Comparison of ENCODE assay signal across 10 mouse cellular contexts in genomic region chr17:31409741-31410350, GRCm38 (mm10). TPM values are rescaled to one million over a fixed set of nuclear protein-coding genes. Genes with fewer than 3 reads are reported as not detected.
DNase-seq lines count a peak whose midpoint lies in the region; ATAC-seq and TF ChIP-seq lines count a peak whose summit lies in the region.
"Had no signal": no experiment of that assay in that cellular context is flagged by ENCODE, and none has a peak within 500 bp of the region (broad histone marks: within the 10 kb centered on the region; RNA-seq: fewer than 3 reads in every experiment).

No protein-coding gene starts in this region.

- H3K27me3 ChIP-seq in hindbrain, embryonic 11.5 days (ENCODE audit: control insufficient read depth, insufficient read depth, low read length): no peaks in the 10 kb centered on the region
- peaks cover 5% of the 10 kb centered on the region; the same call in 1 of the 2 replicates for H3K27me3 ChIP-seq in midbrain, embryonic 12.5 days
- H3K27me3 ChIP-seq: liver, embryonic 12.5 days had no signal

- no peak for ATAC-seq in hindbrain, embryonic 11.5 days (ENCODE audit: low FRiP score)
- no peak for ATAC-seq in midbrain, embryonic 12.5 days (ENCODE audit: low FRiP score, low read depth)
- ATAC-seq: liver, embryonic 12.5 days had no signal

- no peak for DNase-seq in ES-E14 (ENCODE audit: low read depth, low spot score)
- DNase-seq in embryo, embryonic 11 days: peak; percentile 42
- DNase-seq in hindbrain, embryonic 11.5 days (ENCODE audit: low spot score): peak; percentile 21
- no peak for DNase-seq in ovary, adult 18-20 months (ENCODE audit: low spot score)
- no peak for DNase-seq in thymus, adult 18-20 months
- no peak for DNase-seq in kidney, postnatal 36 days
- no peak for DNase-seq in heart, postnatal 25 days (ENCODE audit: low spot score)
- DNase-seq: cerebellum, adult 11-12 months had no signal

- in situ Hi-C loops in ES-E14 (cut with MboI; ENCODE audit: low sequenced_read_pairs in 2 of 2, unreplicated experiment in 2 of 2): no loop called here

- intact Hi-C loops in heart, postnatal 25 days (cut with DNase I): no loop called here

- WGBS in hindbrain, embryonic 11.5 days: 21% methylated on average over 10 of the region's 10 CpGs
- whole genome bisulfite sequencing in midbrain, embryonic 12.5 days: 9% methylated on average over 10 of the region's 10 CpGs

- no peak overlapping the region for H3K4me2 ChIP-seq in hindbrain, embryonic 11.5 days (replicated peaks; ENCODE audit: low read depth, low read length)
- 0 out of 2 replicates have a peak overlapping the region, but pooled peaks have one; percentile 4 for H3K4me2 ChIP-seq in midbrain, embryonic 12.5 days (replicated peaks)
- H3K4me2 ChIP-seq: liver, embryonic 12.5 days had no signal

- H3K9ac ChIP-seq in ES-E14 (ENCODE audit: insufficient read depth, low read depth, low read length, poor library complexity, severe bottlenecking): no peak overlapping the region
- H3K9ac ChIP-seq in hindbrain, embryonic 11.5 days (ENCODE audit: low read depth, low read length): no peak overlapping the region
- H3K9ac ChIP-seq in midbrain, embryonic 12.5 days (replicated peaks): no peak overlapping the region; the same call in 1 of the 2 replicates
- H3K9ac ChIP-seq: liver, embryonic 12.5 days had no signal

- H3K4me3 ChIP-seq in ES-E14 (ENCODE audit: insufficient read depth in 1 of 2, low read depth in 1 of 2, low read length in 2 of 2, poor library complexity in 1 of 2, severe bottlenecking in 1 of 2): no peak overlapping the region
- H3K4me3 ChIP-seq in hindbrain, embryonic 11.5 days (ENCODE audit: low read depth, low read length): no peak overlapping the region
- H3K4me3 ChIP-seq in midbrain, embryonic 12.5 days: no peak overlapping the region
- H3K4me3 ChIP-seq: liver, embryonic 12.5 days had no signal

- H3K9me3 ChIP-seq in ES-E14 (ENCODE audit: control insufficient read depth, insufficient read depth, low read depth, low read length): no peaks in the 10 kb centered on the region
- H3K9me3 ChIP-seq in hindbrain, embryonic 11.5 days (ENCODE audit: control insufficient read depth, low read length): no peaks in the 10 kb centered on the region
- no peaks in the 10 kb centered on the region for H3K9me3 ChIP-seq in midbrain, embryonic 12.5 days
- H3K9me3 ChIP-seq: liver, embryonic 12.5 days had no signal

- H3K36me3 ChIP-seq in ES-E14 (ENCODE audit: control insufficient read depth, insufficient read depth, low read length, poor library complexity, severe bottlenecking): no peaks in the 10 kb centered on the region
- no peaks in the 10 kb centered on the region for H3K36me3 ChIP-seq in hindbrain, embryonic 11.5 days (ENCODE audit: control insufficient read depth, insufficient read depth, low read length)
- H3K36me3 ChIP-seq in midbrain, embryonic 12.5 days: peaks cover 9% of the 10 kb centered on the region
- H3K36me3 ChIP-seq: liver, embryonic 12.5 days had no signal

- H3K27ac ChIP-seq in ES-E14 (ENCODE audit: insufficient read depth, low read depth, low read length, poor library complexity, severe bottlenecking): peak overlapping the region; percentile 59; the same call in 1 of the 2 replicates
- no peak overlapping the region for H3K27ac ChIP-seq in hindbrain, embryonic 11.5 days (ENCODE audit: low read depth, low read length)
- H3K27ac ChIP-seq in midbrain, embryonic 12.5 days (replicated peaks): peak overlapping the region; percentile 50
- H3K27ac ChIP-seq: liver, embryonic 12.5 days had no signal

- peaks cover 3 to 13% of the 10 kb centered on the region in 2 experiments; a peak in 2 of 4 replicates for H3K4me1 ChIP-seq in ES-E14 (ENCODE audit: control insufficient read depth in 2 of 2, insufficient read depth in 2 of 2, low read length in 2 of 2, poor library complexity in 1 of 2)
- no peaks in the 10 kb centered on the region; the same call in 1 of the 2 replicates for H3K4me1 ChIP-seq in hindbrain, embryonic 11.5 days (replicated peaks; ENCODE audit: control insufficient read depth, insufficient read depth, low read length)
- peaks cover 30% of the 10 kb centered on the region for H3K4me1 ChIP-seq in midbrain, embryonic 12.5 days
- H3K4me1 ChIP-seq: liver, embryonic 12.5 days had no signal

TF ChIP-seq in ES-E14, 5 proteins besides CTCF, POLR2A, EP300 and RAD21:
- TF ChIP-seq CHD2 (IDR thresholded peaks at IDR 0.05; ENCODE audit: low read depth, low read length): no peak
- no peak for TF ChIP-seq HCFC1 (IDR thresholded peaks at IDR 0.05; ENCODE audit: borderline replicate concordance, insufficient read depth, low read length)
- TF ChIP-seq MAFK (IDR thresholded peaks at IDR 0.05; ENCODE audit: insufficient read depth, low read depth, low read length): no peak
- TF ChIP-seq ZNF384 (IDR thresholded peaks at IDR 0.05; ENCODE audit: low read depth, low read length): no peak
- TF ChIP-seq ZC3H11A (IDR thresholded peaks at IDR 0.05; ENCODE audit: borderline replicate concordance, low read depth, low read length): no peak

RNA-seq across cellular contexts. Expression of gene Pde9a, which starts 23.8 kb away (rescaled TPM):
- 3.9 and 6.9 TPM in 2 replicates for total RNA-seq in ES-E14 (2012; rRNA removed)
- 27.9 and 29.0 TPM in 2 replicates for polyA plus RNA-seq in hindbrain, embryonic 11.5 days (2014; fragmentation: Nextera tagmentation; extraction: Ambion mirVana)
- 30.3 and 32.4 TPM in 2 replicates for polyA plus RNA-seq in midbrain, embryonic 12.5 days (2016; fragmentation: Nextera tagmentation; extraction: Ambion mirVana)
- total RNA-seq in heart, postnatal 25 days (2021): 1 to 10 TPM; 5.1 to 6.7 TPM

Comparison
In these comparisons a context has a peak if more than half of its experiments do, and no peak if none do; other contexts are left out.
1. DNase-seq: peak in embryo, embryonic 11 days (single experiment) and hindbrain, embryonic 11.5 days (single experiment); none in ES-E14 (single experiment), ovary, adult 18-20 months (single experiment), thymus, adult 18-20 months (0 of 2), kidney, postnatal 36 days (0 of 2) and heart, postnatal 25 days (single experiment).